Mouse (Mus musculus): ENCODE measurements at regions not wholly inside any gene's neighbourhood (a gene's known extent, or its start where the extent isn't known, plus 50 kb on each side); places are given as distances from the start of the nearest gene placed in this dataset.
A peak's percentile ranks its signal among the peaks of the same experiment; 100 is the strongest.

DNA sequence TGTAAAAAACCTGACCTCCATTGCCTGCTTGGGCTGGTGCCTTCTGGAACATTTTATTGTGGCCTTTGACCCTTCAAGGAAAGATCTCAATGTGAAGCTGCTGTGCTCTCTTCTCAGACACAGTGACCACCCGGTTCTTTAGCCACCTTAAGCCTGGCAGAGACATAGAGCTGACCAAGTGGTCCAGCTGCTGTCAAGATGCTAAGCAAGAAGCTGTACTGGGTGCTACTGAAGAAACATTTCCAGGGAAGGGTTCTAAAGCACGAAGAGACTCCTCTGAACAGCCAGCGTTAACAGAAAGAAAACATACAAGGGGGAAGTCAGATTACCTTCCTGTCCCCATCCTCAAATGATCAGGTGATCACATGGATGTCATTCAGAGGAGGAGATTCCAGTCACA, 58.8 kb upstream of the Elk3 start:
- H3K9ac ChIP-seq (replicated peaks; ENCODE audit: low read depth, low read length) = no peak overlapping the region
- DNase-seq (ENCODE audit: low spot score) (no peak), ATAC-seq (ENCODE audit: insufficient read depth, low read depth) (no peak)
- H3K9me3 ChIP-seq (replicated peaks; ENCODE audit: control insufficient read depth, low read length) = no peaks in the 10 kb centered on the region
- H3K4me2 ChIP-seq (ENCODE audit: low read depth, low read length) = no peak overlapping the region
- H3K36me3 ChIP-seq (replicated peaks; ENCODE audit: control insufficient read depth, insufficient read depth, low read length) = no peaks in the 10 kb centered on the region
- H3K4me1 ChIP-seq (ENCODE audit: control insufficient read depth, insufficient read depth) = no peaks in the 10 kb centered on the region
- no peak overlapping the region for H3K27ac ChIP-seq (ENCODE audit: low read depth)
- no peaks in the 10 kb centered on the region for H3K27me3 ChIP-seq (ENCODE audit: control insufficient read depth, insufficient read depth, low read length)
- H3K4me3 ChIP-seq (ENCODE audit: low read depth, low read length) = no peak overlapping the region
- no peak for TF ChIP-seq CTCF (IDR thresholded peaks at IDR 0.05; ENCODE audit: low read depth)
- WGBS = 60% methylated on average over 3 of the region's 3 CpGs

DNA sequence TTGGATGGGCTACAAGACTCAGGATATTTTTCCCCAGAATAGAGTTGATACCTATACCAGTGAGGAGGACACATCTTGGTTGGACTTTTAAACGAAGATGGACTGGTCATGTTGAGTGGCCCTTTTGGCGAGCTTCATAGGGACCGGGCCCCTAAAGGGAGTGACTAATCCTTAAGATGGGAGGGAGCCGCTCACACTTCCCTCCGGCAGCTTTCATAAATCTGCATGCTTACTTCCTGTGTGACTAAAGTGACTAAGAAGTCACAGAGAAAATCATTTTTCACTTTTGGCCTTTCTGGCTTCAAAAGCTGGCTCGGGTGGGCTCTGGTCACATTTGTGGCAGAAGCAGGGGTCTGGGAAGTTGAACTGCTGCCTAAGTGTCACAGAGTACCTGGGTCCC, 59.4 kb upstream of the Elk3 start:
- H3K4me2 ChIP-seq (ENCODE audit: low read depth, low read length) = no peak overlapping the region
- ATAC-seq (ENCODE audit: insufficient read depth, low read depth) (no peak), DNase-seq (ENCODE audit: low spot score) (no peak)
- H3K36me3 ChIP-seq (replicated peaks; ENCODE audit: control insufficient read depth, insufficient read depth, low read length) = no peaks in the 10 kb centered on the region
- H3K27me3 ChIP-seq (ENCODE audit: control insufficient read depth, insufficient read depth, low read length) = no peaks in the 10 kb centered on the region
- no peak overlapping the region for H3K9ac ChIP-seq (replicated peaks; ENCODE audit: low read depth, low read length)
- no peaks in the 10 kb centered on the region for H3K4me1 ChIP-seq (ENCODE audit: control insufficient read depth, insufficient read depth)
- no peak overlapping the region for H3K4me3 ChIP-seq (ENCODE audit: low read depth, low read length)
- H3K27ac ChIP-seq (ENCODE audit: low read depth) = no peak overlapping the region
- TF ChIP-seq EP300 (IDR thresholded peaks at IDR 0.05; ENCODE audit: low read depth) (no peak), CTCF (IDR thresholded peaks at IDR 0.05; ENCODE audit: low read depth) (no peak)
- WGBS = 57% methylated on average over 6 of the region's 6 CpGs
- no peaks in the 10 kb centered on the region for H3K9me3 ChIP-seq (replicated peaks; ENCODE audit: control insufficient read depth, low read length)

GRCm38 (mm10) chr10:93372281-93372680, 61.3 kb upstream of the Elk3 start:
- no peak for TF ChIP-seq EP300 (IDR thresholded peaks at IDR 0.05; ENCODE audit: low read depth)
- TF ChIP-seq CTCF (IDR thresholded peaks at IDR 0.05; ENCODE audit: low read depth) = no peak
- no peaks in the 10 kb centered on the region for H3K36me3 ChIP-seq (replicated peaks; ENCODE audit: control insufficient read depth, insufficient read depth, low read length)
- DNase-seq (ENCODE audit: low spot score) (no peak), ATAC-seq (ENCODE audit: insufficient read depth, low read depth) (no peak)
- H3K9ac ChIP-seq (replicated peaks; ENCODE audit: low read depth, low read length) = no peak overlapping the region
- H3K27ac ChIP-seq (ENCODE audit: low read depth) = no peak overlapping the region
- H3K27me3 ChIP-seq (ENCODE audit: control insufficient read depth, insufficient read depth, low read length) = no peaks in the 10 kb centered on the region
- no peaks in the 10 kb centered on the region for H3K9me3 ChIP-seq (replicated peaks; ENCODE audit: control insufficient read depth, low read length)
- H3K4me3 ChIP-seq (ENCODE audit: low read depth, low read length) = no peak overlapping the region
- no peak overlapping the region for H3K4me2 ChIP-seq (ENCODE audit: low read depth, low read length)
- 90% methylated on average over 7 of the region's 7 CpGs for WGBS
- H3K4me1 ChIP-seq (ENCODE audit: control insufficient read depth, insufficient read depth) = no peaks in the 10 kb centered on the region

GRCm38 (mm10) chr10:93373265-93373664, 62.3 kb upstream of the Elk3 start:
- Histone ChIP-seq H3K4me3 (ENCODE audit: low read depth, low read length) (no peak overlapping the region), H3K27me3 (ENCODE audit: control insufficient read depth, insufficient read depth, low read length) (no peaks in the 10 kb centered on the region), H3K4me1 (ENCODE audit: control insufficient read depth, insufficient read depth) (no peaks in the 10 kb centered on the region), H3K36me3 (replicated peaks; ENCODE audit: control insufficient read depth, insufficient read depth, low read length) (no peaks in the 10 kb centered on the region), H3K9me3 (replicated peaks; ENCODE audit: control insufficient read depth, low read length) (no peaks in the 10 kb centered on the region), H3K9ac (replicated peaks; ENCODE audit: low read depth, low read length) (no peak overlapping the region), H3K27ac (ENCODE audit: low read depth) (no peak overlapping the region), H3K4me2 (ENCODE audit: low read depth, low read length) (no peak overlapping the region)
- 80% methylated on average over 5 of the region's 5 CpGs for WGBS
- no peak for ATAC-seq (ENCODE audit: insufficient read depth, low read depth)
- TF ChIP-seq EP300 (IDR thresholded peaks at IDR 0.05; ENCODE audit: low read depth) (no peak), CTCF (IDR thresholded peaks at IDR 0.05; ENCODE audit: low read depth) (no peak)
- DNase-seq (ENCODE audit: low spot score) = no peak

GRCm38 (mm10) chr10:93373954-93374689, 63.2 kb upstream of the Elk3 start:
- Histone ChIP-seq H3K4me1 (ENCODE audit: control insufficient read depth, insufficient read depth) (no peaks in the 10 kb centered on the region), H3K27ac (ENCODE audit: low read depth) (peak overlapping the region; percentile 88; the same call in 1 of the 2 replicates), H3K4me3 (ENCODE audit: low read depth, low read length) (no peak overlapping the region), H3K4me2 (ENCODE audit: low read depth, low read length) (no peak overlapping the region), H3K36me3 (replicated peaks; ENCODE audit: control insufficient read depth, insufficient read depth, low read length) (no peaks in the 10 kb centered on the region), H3K27me3 (ENCODE audit: control insufficient read depth, insufficient read depth, low read length) (no peaks in the 10 kb centered on the region), H3K9ac (replicated peaks; ENCODE audit: low read depth, low read length) (no peak overlapping the region; the same call in 1 of the 2 replicates), H3K9me3 (replicated peaks; ENCODE audit: control insufficient read depth, low read length) (no peaks in the 10 kb centered on the region)
- DNase-seq (ENCODE audit: low spot score) (no peak), ATAC-seq (ENCODE audit: insufficient read depth, low read depth) (no peak)
- WGBS = 89% methylated on average over 6 of the region's 6 CpGs
- no peak for TF ChIP-seq CTCF (IDR thresholded peaks at IDR 0.05; ENCODE audit: low read depth)
- TF ChIP-seq EP300 (IDR thresholded peaks at IDR 0.05; ENCODE audit: low read depth) = no peak

GRCm38 (mm10) chr10:93374690-93374994, 63.7 kb upstream of the Elk3 start:
- Histone ChIP-seq H3K4me3 (ENCODE audit: low read depth, low read length) (no peak overlapping the region), H3K36me3 (replicated peaks; ENCODE audit: control insufficient read depth, insufficient read depth, low read length) (no peaks in the 10 kb centered on the region), H3K27me3 (ENCODE audit: control insufficient read depth, insufficient read depth, low read length) (no peaks in the 10 kb centered on the region), H3K4me1 (ENCODE audit: control insufficient read depth, insufficient read depth) (no peaks in the 10 kb centered on the region), H3K9me3 (replicated peaks; ENCODE audit: control insufficient read depth, low read length) (no peaks in the 10 kb centered on the region), H3K4me2 (ENCODE audit: low read depth, low read length) (no peak overlapping the region), H3K9ac (replicated peaks; ENCODE audit: low read depth, low read length) (no peak overlapping the region), H3K27ac (ENCODE audit: low read depth) (peak overlapping the region; percentile 88)
- TF ChIP-seq EP300 (IDR thresholded peaks at IDR 0.05; ENCODE audit: low read depth) (no peak), CTCF (IDR thresholded peaks at IDR 0.05; ENCODE audit: low read depth) (no peak)
- DNase-seq (ENCODE audit: low spot score) = no peak
- no peak for ATAC-seq (ENCODE audit: insufficient read depth, low read depth)
- WGBS = 85% methylated on average over 2 of the region's 2 CpGs
